8 mouse cellular contexts compared by ENCODE assay signal in the genomic region with DNA sequence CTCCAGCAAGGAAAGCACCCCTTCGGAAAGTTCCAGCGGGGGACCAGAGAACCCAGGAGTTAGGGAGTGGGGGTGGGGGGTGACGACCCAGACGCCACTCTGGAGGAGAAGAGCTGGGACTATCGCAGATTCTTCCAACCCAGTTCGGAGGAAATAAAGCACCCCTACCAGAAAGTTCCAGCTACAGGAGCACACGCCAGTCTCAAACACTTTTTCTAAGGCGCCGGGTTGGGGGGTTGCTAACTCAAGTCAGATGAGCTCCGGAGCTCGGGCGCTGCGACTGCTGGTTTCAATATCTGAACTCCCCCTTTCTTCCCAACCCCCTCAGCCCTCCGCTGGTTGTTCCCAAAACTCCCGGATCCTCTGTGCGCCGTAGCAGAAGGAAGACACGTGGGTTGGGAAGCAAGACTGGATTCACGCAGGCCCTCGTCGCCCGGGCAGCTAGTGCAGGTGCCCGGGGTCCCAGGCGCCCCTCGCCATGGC. TPM values are rescaled to one million over a fixed set of nuclear protein-coding genes. Genes with fewer than 3 reads are reported as not detected.
DNase-seq lines count a peak whose midpoint lies in the region; ATAC-seq and TF ChIP-seq lines count a peak whose summit lies in the region.

No protein-coding gene starts in this region.

- no peak for TF ChIP-seq CTCF in kidney, postnatal 0 days (IDR thresholded peaks at IDR 0.05; ENCODE audit: low read depth)

- peak; percentile 79 for DNase-seq in kidney, postnatal 0 days (ENCODE audit: low spot score)
- DNase-seq in kidney, adult 18-20 months, result no peak
- DNase-seq in R1 (ENCODE audit: low read depth, low spot score), result peak; percentile 89
- peak; percentile 72 for DNase-seq in forebrain, embryonic 10.5 days (ENCODE audit: extremely low spot score, low spot score)
- no peak for DNase-seq in hindbrain, embryonic 14.5 days (ENCODE audit: low spot score)
- peak; percentile 40 to 45 for DNase-seq in lung, postnatal 4 days
- no peak for DNase-seq in spleen, adult 18-20 months
- no peak for DNase-seq in cerebellum, postnatal 36 days

- peak overlapping the region; percentile 73 for H3K4me2 ChIP-seq in kidney, postnatal 0 days (ENCODE audit: low read length)
- peak overlapping the region; percentile 99 for H3K4me2 ChIP-seq in hindbrain, embryonic 14.5 days (replicated peaks)

- no peaks in the 10 kb centered on the region for H3K9me3 ChIP-seq in kidney, postnatal 0 days (replicated peaks; ENCODE audit: low read length)
- H3K9me3 ChIP-seq in forebrain, embryonic 10.5 days, result no peaks in the 10 kb centered on the region
- H3K9me3 ChIP-seq in hindbrain, embryonic 14.5 days (ENCODE audit: control insufficient read depth, low read length), result no peaks in the 10 kb centered on the region

- no peaks in the 10 kb centered on the region for H3K36me3 ChIP-seq in kidney, postnatal 0 days (ENCODE audit: insufficient read depth, low read length)
- H3K36me3 ChIP-seq in forebrain, embryonic 10.5 days (replicated peaks), result peaks cover 4% of the 10 kb centered on the region
- H3K36me3 ChIP-seq in hindbrain, embryonic 14.5 days (replicated peaks; ENCODE audit: control insufficient read depth, insufficient read depth), result no peaks in the 10 kb centered on the region

- WGBS in kidney, postnatal 0 days, result 1% methylated on average over 25 of the region's 25 CpGs
- under 1% methylated on average over 25 of the region's 25 CpGs for WGBS in forebrain, embryonic 10.5 days
- 0% methylated on average over 25 of the region's 25 CpGs for WGBS in hindbrain, embryonic 14.5 days

- H3K27me3 ChIP-seq in kidney, postnatal 0 days (ENCODE audit: insufficient read depth, low read length), result peaks cover 4% of the 10 kb centered on the region; the same call in 1 of the 2 replicates
- peaks cover 29% of the 10 kb centered on the region for H3K27me3 ChIP-seq in forebrain, embryonic 10.5 days (ENCODE audit: poor library complexity, severe bottlenecking)
- peaks cover 37% of the 10 kb centered on the region for H3K27me3 ChIP-seq in hindbrain, embryonic 14.5 days (ENCODE audit: control insufficient read depth, insufficient read depth, low read length)

- H3K4me1 ChIP-seq in kidney, postnatal 0 days (replicated peaks; ENCODE audit: insufficient read depth, low read length), result peaks cover 4% of the 10 kb centered on the region; the same call in 1 of the 2 replicates
- H3K4me1 ChIP-seq in forebrain, embryonic 10.5 days, result peaks cover 59% of the 10 kb centered on the region
- H3K4me1 ChIP-seq in hindbrain, embryonic 14.5 days (replicated peaks; ENCODE audit: control insufficient read depth, insufficient read depth, low read length), result peaks cover 28% of the 10 kb centered on the region

- 0 out of 2 replicates have a peak overlapping the region, but pooled peaks have one; percentile 55 for H3K27ac ChIP-seq in kidney, postnatal 0 days
- H3K27ac ChIP-seq in forebrain, embryonic 10.5 days, result peak overlapping the region; percentile 98
- H3K27ac ChIP-seq in hindbrain, embryonic 14.5 days, result peak overlapping the region; percentile 7; the same call in 1 of the 2 replicates

- H3K4me3 ChIP-seq in kidney, postnatal 0 days (replicated peaks; ENCODE audit: low read depth, low read length), result peak overlapping the region; percentile 47
- H3K4me3 ChIP-seq in forebrain, embryonic 10.5 days, result peak overlapping the region; percentile 71
- peak overlapping the region; percentile 45 for H3K4me3 ChIP-seq in hindbrain, embryonic 14.5 days (replicated peaks; ENCODE audit: low read length)

- ATAC-seq in kidney, postnatal 0 days (replicated peaks; ENCODE audit: low FRiP score, low read depth), result no peak; the same call in none of the 2 replicates
- ATAC-seq in hindbrain, embryonic 14.5 days (ENCODE audit: low FRiP score), result peak; percentile 11

- H3K9ac ChIP-seq in kidney, postnatal 0 days (ENCODE audit: low read depth, low read length), result peak overlapping the region; percentile 25; the same call in 1 of the 2 replicates
- peak overlapping the region; percentile 35 for H3K9ac ChIP-seq in hindbrain, embryonic 14.5 days

RNA-seq across cellular contexts. Expression of gene Gli2, which starts 0.5 kb away (rescaled TPM):
- 2.6 and 4.2 TPM in 2 replicates for polyA plus RNA-seq in kidney, postnatal 0 days (2015; fragmentation: Nextera tagmentation; extraction: Ambion mirVana)
- 12.9 and 13.0 TPM in 2 replicates for polyA plus RNA-seq in forebrain, embryonic 10.5 days (2016; fragmentation: Nextera tagmentation; extraction: Ambion mirVana)
- polyA plus RNA-seq in hindbrain, embryonic 14.5 days (2014; fragmentation: Nextera tagmentation; extraction: Ambion mirVana), result 1.8 and 2.0 TPM in 2 replicates

Comparison
In these comparisons a context has a peak if more than half of its experiments do, and no peak if none do; other contexts are left out.
1. DNase-seq: peak in kidney, postnatal 0 days (single experiment), R1 (single experiment), forebrain, embryonic 10.5 days (single experiment) and lung, postnatal 4 days (2 of 2); none in kidney, adult 18-20 months (single experiment), hindbrain, embryonic 14.5 days (single experiment), spleen, adult 18-20 months (0 of 2) and cerebellum, postnatal 36 days (0 of 2).
2. H3K27ac ChIP-seq: peak in every context shown above with its lines; median percentile 98 in forebrain, embryonic 10.5 days; 55 in kidney, postnatal 0 days; 7 in hindbrain, embryonic 14.5 days.
3. Peak in every context shown above with its lines, with median percentiles within 50 percentile points of each other: H3K4me3 ChIP-seq.